Mouse (Mus musculus): Measurements from ENCODE around the gene Exosc10. TPM values are rescaled to one million over a fixed set of nuclear protein-coding genes. Genes with fewer than 3 reads are reported as not detected.

Exosc10 gene
- 10 to 100 TPM; 42.4 to 58.8 (median 51.5) TPM for total RNA-seq (2022)

DNA sequence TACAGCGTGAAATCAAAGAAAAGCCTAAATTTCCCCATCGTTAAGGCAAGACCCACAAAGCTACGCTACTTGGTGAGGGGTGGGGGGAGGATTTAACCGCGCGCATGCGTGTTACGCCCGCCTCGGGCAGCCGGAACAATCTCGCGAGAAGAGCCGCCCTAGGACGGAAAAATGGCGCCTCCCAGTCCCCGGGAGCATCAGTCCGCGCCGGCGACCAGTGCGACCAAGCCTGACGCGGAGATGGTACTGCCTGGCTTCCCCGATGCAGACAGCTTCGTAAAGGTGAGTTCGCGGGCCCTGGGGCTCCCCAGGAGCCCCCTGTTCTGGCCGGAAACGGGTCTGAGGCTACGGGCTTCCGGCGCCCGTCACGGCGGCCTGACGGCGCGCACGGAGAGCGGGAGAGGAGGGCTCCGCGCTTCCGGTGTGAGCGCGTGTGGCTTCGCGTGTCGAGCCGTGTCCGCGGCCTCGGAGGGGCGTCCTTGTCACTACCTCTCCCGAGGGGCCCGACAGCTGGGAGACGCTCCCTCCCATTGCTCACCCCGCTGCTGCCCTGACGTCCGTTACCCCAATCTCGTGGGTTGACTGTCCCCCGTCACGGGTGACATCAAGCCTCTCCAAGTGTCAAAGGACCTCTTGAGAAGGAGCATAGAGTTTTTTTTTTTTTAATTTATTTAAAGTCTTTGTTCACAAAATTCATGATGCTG is at the start of gene Exosc10:
Gene Exosc10, plus strand, starts transcription at position 133 of the 704 bp plus-strand sequence.
- DNase-seq: peak; percentile 76

DNA sequence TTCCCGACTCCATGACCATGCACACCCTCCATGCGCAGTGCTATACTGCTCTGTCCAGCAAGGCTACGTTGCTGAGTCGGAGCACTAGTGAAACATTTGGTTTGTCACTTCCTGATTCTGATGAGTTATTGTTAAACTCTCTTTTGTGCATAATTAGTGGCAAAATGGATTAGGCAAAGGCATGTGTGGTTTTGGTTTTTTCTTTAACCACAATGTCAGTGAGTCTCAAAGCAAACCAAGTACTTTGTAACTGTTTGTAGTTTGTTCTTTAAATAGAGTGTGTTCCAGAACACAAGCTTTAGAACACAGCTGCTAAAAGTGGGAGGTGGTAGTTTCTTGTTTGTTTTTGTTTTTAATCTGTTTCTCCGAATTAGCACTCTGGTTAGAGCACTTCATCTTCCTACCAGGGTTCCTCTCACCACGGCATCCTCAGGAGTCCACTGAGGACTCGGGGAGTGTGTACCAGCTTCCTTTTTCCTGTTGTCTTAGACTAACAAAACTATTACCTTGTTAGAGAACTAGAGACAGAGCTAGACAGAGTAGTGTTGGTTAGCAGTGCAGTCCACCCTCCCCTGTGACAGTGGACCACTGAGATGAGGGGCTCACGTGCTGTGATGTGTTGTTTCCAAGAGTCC is 48.7 kb upstream of the Exosc10 start:
- no peak for DNase-seq

DNA sequence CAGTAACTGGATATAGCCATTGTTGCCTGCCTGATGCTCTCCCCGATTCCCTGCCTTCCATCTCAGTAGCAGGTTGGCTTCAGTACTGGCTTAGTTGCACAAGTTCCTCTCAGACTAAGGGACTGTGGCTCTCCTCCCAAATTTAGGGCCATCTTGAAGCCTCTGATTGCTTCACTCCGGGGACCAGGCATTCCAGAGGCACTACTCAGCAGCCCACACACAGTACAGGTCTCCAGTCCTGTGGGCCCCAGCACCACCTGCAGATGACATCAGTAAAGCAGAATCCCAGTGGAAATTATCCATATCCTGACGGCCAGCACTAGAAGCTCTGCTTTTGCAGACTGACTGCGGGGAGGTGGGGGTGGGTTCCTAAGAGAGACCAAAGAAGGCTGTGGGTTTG is 47.5 kb upstream of the Exosc10 start:
- no peak for DNase-seq

DNA sequence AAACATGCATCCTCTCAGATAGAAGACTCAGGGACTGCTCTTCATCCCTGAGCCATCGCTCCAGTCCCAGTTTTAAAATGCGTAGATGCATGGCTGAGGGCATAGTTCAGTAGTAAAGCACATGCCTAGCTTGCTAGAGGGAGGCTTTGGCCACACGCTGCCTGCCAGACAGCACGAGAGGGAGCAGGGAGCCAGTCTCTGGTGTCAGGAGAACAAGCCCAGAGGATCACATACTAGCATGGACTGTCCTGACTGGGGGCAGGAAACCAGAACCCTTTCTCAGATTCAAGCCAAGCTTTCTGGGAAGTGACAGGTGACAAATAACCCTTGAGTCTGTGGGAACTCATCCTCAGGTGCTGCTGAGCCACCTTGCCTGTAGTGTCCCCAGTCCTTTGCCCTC is 46.9 kb upstream of the Exosc10 start:
- no peak for DNase-seq

DNA sequence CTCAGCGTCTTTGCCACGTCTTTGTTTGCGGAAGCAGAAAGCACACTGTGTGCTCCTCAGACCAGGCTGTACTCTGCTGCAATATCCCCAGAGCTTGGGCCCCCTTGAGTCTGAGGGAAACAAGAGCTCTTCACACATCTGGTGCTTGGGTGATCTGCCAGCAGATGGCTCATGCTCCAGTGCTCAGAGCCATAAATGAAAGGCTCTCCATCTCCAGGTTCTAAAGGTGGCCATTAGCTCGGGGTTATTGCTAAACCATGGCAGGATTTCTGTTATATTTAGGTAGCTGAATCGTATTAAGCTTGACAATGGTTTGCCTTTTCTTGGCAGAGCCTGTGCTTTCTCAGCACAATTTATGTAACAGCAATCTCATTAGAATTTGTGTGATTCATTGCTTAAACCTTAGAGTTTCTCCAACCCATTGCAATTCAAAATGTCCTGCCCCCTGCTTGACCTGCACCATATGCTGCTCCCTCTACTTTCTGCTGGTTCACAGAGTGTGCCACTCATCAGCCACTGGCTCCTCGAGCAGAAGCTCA is 45.1 kb upstream of the Exosc10 start:
- DNase-seq: no peak

DNA sequence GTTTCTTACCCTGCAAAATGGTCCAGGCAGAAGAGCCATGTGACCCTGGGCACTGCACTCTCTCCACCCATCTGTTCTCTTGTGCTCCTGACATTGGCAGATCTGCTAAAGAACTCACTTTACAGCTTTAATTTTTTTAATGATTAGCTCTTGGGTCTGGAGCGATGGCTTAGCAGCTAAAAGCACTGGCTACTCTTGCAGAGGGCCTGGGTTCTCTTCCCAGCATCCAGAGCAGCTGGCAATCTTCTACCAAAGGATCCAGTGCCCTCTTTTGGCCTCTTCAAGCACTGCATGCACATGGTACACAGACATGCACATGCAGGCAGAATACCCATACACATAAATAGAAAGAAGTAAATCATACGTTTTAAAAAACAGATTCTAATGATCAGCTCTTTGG is 42.9 kb upstream of the Exosc10 start:
- no peak for DNase-seq

DNA sequence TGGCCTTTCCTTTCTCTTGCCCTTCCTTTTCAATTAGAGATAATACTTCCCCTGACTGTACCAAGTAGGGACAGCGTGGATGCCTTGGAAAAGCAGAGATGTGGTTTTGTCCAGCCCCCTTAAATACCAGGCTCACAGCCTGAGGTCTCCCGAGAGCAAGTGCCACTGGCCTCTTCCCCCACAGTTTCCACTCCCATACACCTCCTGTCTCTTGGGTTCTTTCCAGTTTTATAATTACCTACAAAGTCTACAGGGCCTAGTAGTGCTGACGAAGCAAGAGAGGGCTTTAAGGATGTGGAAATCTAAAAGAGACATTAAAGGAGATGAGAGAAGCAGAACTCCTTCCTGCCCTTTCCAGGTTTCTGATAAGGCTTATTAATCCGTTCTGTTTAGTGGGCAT is 40.4 kb upstream of the Exosc10 start:
- DNase-seq: no peak

DNA sequence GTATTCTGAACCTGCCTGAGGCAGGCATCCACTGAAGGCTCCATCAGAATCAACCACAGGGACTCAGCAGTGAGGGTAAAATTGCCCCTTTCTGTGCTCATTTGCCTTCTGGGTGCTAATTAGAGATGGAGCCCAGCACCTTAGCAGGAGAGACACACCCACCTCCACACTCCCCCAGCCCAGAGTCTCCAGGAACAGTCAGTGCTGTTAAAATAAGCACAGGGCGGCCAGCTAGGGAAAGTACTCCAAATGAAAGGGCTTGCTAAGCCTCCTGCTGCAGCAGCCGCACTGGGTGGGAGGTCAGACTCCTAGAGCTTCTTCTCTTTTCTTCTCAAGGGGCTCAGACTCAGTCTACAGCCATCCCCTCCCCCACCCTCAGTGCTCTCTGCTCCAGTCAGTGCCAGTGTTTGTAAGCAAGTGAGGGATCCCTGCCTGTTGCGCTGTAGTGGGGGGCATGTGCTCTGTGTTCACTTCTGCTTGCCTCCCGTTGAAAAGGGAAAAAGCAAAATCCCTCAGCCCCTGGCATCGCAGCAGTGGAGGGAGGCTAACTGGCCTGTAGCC is 39.9 kb upstream of the Exosc10 start:
- no peak for DNase-seq

DNA sequence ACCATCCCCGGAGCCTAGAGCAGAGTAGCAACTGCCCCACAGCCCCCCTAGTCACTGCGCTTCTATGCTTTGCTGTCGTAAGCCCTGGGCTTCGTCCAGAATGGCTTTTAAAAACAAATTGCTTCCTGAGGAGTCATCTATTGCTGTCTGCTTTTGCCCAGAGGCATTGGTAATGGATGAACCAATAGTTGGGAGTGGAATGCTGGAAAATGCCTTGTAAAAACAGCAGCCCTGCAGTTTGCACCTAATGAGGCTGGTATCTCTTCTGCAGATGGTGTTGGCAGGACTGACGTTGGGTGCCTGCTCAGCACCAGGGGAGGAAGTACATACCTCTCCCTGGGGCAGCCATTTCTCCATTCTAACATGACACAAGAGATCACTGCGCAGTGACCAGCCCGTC is 34.7 kb upstream of the Exosc10 start:
- no peak for DNase-seq

DNA sequence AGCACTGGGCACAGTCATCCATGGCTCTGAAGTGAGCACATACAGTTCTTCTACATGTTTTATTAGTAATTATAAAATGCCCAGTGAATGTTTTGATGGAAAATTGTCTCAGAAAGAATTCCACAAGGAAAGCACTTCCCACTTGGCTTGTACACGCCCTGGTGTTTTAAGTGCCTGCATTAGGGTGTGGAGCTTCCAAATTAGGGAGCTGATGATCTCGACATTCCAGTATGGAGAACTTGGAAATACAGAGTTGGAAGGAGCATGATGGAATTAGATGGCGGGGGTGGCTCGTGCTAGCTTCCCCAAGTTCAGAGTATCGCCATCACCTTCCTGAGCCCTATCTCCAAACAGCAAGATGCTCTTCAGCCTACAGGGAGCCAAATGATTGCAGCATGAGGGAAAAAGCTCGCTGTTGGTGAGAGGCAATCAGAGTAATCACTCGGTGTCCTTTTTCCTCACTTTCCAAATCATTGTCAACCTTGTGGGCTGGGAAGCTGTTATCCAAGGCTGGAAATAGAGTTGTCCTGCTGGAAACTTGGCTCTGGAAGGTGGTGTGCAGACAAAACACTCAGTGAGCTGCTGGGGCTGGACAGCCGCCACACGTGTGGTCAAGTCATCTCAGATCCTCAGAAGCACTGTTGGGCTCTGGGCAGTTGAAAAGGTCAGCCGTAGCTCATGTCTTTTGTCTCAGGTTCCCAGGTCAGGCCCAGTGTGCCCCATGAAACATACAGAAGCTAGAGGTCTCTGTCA is 30.9 kb upstream of the Exosc10 start:
- no peak for DNase-seq

DNA sequence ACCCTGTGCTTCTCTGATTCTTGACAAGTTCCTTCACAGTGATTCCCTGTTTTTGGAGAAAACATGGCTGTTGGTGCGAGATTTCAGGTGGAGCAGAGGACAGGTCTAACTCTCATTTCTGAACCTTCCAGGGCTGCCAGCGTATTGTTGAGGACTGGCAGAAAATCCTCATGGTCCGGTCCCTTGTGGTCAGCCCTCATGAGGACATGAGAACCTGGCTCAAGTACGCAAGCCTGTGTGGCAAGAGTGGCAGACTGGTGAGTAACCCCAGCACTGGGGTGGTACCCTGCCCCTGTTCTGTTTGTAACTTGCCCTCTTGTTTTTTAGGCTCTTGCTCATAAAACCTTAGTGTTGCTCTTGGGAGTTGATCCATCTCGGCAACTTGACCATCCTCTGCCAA is 27.9 kb upstream of the Exosc10 start:
- DNase-seq: peak; percentile 21

DNA sequence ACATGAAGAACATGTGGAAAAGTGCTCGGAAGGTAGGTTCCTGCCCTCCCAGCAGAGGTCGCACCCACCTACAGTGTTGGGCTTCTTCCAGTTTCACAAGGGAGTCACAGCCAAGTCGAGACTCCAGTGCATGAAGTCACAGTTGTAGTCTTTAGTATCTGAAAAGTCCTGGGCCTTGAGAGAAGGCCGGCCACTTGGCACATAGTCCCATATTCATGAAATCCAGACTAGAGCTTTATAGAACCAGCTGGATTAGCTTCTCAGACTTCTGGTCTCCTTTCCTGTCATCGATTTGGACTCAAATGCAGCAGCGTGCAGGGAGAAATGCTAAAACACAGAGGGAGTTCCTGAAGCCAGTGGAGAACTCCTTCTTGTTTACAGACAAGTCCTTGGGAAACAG is 27.5 kb upstream of the Exosc10 start:
- peak; percentile 4 for DNase-seq

DNA sequence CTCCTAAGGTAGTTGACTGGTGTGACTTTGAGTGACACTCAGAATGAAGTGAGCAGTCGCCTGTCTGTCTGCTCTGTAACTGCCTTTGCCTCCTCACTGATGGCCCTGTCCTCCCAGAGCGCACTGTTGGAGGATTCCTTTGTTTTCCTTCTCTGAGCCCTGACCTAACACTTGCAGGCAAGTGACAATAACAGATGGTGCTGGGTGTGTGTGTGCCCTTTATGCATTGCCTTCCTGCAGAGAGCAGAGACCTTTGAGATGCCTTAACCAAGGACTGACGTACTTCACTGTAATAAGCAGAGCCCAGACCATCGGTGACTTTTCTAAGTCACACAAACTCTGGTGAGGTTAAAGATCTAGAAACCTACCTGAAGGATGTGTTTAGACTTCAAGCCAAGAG is 26.9 kb upstream of the Exosc10 start:
- DNase-seq: no peak

DNA sequence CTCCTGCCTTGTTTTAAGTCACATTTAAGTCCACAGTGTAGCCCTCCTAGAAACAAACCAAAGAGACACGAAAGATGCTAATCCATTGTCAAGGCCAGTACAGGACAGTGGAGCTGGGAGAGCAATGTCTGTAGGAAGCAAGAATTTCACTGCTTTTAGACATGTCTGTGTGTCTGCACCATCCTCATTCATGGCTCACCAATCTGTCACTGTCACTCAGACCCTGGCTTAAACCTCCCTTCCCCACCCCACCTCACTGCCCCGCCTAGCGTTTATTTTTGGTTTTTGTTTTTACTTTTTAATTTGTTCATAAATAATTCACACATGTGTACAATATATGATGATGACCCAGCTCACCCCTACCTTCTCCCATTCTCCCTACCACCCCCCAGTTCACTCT is 25.7 kb upstream of the Exosc10 start:
- DNase-seq: no peak

DNA sequence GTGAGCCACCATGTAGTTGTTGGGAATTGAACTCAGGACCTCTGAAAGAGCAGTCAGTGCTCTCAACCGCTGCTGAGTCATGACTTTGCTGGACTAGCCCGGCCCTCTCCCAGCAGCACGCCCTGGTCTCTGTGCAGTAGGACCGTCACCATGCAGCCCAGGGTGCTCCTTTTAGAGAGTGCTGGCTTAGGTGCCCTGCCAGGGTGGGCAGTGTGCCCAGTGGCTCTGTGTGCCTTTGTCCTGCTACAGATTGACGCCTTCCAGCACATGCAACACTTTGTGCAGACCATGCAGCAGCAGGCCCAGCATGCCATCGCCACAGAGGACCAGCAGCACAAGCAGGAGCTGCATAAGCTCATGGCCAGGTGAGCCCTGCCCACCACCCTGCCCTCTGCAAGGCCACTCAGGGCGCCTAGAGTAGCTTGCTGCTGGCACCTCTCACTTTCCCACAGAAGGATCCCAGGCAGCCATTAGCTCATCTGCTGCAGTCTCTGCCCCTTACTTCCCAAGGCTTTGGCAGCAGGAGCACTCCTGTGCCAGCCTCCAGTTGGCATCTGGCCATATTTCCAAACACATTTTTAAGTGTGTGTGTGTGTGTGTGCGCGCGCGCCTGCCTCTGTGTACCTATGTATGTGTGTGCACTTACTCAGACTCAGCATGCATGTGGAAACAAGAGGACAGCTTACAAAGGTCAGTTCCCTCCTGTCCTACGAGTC is 24.5 kb upstream of the Exosc10 start:
- peak; percentile 19 for DNase-seq

DNA sequence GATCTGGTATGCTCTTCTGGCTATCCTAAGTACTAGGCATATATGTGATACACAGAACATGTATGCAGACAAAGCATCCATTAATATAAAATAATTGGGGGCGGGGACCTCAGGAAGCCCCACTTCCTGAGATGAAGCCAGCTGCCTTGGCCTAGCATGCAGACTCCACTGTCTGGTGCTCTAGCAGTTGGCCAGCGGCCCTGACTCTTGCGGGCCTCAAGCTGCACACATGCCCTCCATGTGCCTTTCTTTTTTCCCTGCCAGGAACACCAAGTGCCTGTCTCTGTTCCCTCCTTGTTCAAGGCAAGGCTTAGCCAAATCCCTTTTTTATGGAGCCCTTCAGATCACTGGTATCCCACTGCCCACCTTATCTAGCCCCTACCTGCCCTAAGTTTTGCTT is 22.4 kb upstream of the Exosc10 start:
- no peak for DNase-seq

DNA sequence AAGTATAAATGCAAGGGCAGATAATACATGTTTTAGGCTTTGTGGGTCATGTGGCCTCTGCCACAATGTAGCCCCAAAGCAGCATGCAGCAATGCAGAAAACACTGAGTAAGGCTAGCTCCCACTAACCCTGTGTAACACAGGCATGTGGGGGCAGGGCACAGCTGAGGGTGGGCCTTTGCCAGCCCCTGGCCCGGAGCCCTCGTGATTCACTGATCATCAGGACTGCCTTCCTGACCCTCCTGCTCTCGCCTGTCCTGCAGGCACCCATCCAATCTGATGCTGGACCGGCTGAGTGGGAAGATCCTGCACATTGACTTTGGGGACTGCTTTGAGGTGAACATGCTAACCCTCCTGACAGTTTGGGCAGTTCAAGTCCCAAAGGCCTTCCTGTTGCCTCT is 9.1 kb upstream of the Exosc10 start:
- no peak for DNase-seq

DNA sequence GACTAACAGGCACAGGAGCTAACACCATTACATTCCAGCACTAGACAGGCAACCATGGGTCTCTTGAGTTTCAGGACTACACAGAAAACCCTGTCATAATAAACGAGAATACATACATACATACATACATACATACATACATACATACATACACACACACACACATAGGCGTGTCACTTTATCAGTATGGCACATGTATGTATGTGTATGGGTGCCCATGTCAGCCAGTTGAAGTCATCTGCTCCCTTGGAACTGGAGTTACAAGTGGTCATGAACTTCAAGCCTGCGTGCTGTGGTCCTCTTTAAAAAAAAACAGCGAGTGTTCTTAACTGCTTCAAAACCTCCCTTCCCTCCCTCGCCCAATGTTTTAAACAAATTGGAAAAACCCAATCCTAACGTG is 463 bp upstream of the Exosc10 start:
- no peak for DNase-seq

DNA sequence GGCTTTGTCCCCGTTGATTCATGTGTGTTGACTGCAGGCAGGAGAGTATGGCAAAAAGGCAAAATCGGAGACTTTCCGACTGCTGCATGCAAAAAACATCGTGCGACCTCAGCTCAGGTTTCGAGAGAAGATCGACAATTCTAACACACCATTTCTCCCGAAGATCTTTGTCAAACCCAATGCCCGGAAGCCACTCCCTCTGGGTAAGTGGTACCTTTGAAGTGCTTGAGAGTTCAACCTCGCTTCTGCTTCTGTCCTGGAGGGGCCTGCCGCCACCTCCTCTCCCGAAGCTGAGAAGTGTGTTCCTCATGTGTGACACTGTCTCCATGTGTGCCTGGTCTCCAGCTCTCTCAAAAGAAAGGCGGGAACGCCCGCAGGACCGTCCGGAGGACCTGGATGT is 4.4 kb downstream of the Exosc10 start:
- DNase-seq: no peak

DNA sequence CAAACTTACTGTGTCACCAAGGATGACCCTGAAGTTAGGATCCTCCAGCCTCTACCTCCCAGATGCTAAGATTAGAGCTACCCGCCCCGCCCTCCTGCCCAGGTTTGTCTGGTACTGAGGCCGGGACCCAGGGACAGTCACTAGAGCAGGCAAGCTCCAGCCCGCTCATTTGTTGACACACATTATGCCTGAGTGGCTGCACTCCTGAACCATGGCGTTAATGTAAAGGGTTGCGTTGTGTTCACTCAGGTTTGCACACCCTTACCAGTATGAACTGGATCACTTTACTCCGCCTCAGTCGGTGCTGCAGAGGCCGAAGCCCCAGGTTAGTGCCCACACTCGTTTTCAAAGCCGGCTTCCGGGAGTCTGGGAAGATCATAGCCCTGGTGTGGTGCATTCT is 5.4 kb downstream of the Exosc10 start:
- DNase-seq: no peak

DNA sequence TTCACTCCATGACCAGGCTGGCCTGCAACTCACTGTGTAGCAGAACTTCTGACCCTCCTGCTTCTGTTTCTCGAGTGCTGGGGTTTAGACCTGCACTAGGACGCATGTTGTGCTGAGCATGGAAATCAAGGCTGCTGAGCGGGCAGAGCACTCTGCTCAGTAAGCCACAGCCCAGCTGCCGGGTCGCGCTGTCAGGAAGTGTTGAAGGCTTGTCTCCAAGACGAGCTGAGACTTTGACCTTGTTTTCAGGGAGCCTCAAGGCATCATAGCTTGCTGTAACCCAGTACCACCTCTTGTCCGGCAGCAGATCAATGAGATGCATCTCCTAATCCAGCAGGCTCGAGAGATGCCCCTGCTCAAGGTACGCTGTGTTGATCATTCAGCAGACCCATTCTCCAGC is 11.9 kb downstream of the Exosc10 start:
- DNase-seq: no peak

DNA sequence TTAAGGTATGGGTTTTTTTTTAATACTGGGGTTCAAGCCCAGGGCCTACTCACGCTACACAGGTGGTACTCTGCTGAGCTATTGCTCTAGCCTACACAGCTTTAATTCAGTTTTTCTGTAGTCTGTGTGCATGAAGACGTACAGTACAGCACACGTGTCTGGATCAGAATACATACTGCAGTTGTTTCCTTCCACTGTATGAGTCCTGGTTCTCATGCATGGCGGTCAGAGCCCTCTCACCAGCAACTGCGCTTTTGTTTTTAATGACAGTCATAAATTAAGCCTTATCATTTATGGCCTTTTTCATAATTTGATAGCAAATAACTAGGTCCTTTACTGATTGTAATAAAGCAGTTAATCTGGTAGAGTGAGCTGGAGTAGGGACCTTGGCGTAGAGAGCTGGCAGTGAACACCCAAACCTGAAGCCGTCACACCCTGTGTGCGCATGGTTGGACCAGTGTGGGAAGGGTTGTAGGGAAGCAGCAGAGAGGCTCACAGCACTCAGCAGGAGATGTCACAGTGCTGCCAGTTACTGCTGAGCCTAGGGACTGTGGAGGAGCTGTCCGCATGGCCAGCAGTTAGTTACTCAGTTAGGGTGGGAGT is 12.6 kb downstream of the Exosc10 start:
- DNase-seq: no peak
